Mouse (Mus musculus) heart, adult 9 months (tissue): ENCODE data around the gene Acly.
A peak's percentile ranks its signal among the peaks of the same experiment; 100 is the strongest.

Source experiments
- DNase-seq, 2 experiments: peaks; one replicate each; pipeline ENCODE4 v3.0.0; 2022; ENCODE audit warnings: low spot score in 2 of 2

The Acly gene

GRCm38 (mm10) chr11:100505997-100506396 lies 21.8 kb downstream of the Acly start:
- no peak for DNase-seq

GRCm38 (mm10) chr11:100504990-100505660 lies 22.7 kb downstream of the Acly start:
- no peak for DNase-seq

DNA sequence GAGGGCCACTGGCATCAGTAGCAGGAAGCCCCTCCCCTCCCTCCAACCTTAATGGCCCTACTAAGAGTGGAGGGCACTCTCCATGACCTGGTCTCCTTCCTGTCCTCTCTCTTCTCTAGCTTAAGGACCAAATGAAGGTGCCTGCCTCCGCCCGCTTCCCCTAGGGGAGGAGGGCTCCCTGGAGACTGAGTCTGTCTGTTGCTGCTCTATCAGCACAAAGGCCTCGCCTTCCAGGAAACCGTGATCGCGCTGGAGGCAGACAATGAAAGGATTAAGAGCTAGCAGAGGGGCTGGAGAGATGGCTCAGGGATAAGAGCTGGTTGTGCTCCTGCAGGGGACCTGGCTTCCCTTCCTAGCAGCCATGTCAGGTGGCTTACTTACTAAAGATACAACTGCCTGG lies 26.5 kb downstream of the Acly start:
- DNase-seq = no peak

- no peak for DNase-seq
These were observed 27.1 kb downstream of the Acly start for GRCm38 (mm10) chr11:100500651-100501050.

- no peak for DNase-seq
These were observed 27.6 kb downstream of the Acly start for GRCm38 (mm10) chr11:100500241-100500640.

- no peak for DNase-seq
These were observed 34.0 kb downstream of the Acly start for GRCm38 (mm10) chr11:100493771-100494170.

- no peak for DNase-seq
These were observed 36.8 kb downstream of the Acly start for GRCm38 (mm10) chr11:100490951-100491350.

- peak in 1 of 2 experiments; percentile 12 for DNase-seq
These were observed 41.8 kb downstream of the Acly start for GRCm38 (mm10) chr11:100485801-100486538.

GRCm38 (mm10) chr11:100484461-100484860 lies 43.3 kb downstream of the Acly start:
- no peak for DNase-seq

GRCm38 (mm10) chr11:100479152-100479551 lies 48.6 kb downstream of the Acly start:
- no peak for DNase-seq

DNA sequence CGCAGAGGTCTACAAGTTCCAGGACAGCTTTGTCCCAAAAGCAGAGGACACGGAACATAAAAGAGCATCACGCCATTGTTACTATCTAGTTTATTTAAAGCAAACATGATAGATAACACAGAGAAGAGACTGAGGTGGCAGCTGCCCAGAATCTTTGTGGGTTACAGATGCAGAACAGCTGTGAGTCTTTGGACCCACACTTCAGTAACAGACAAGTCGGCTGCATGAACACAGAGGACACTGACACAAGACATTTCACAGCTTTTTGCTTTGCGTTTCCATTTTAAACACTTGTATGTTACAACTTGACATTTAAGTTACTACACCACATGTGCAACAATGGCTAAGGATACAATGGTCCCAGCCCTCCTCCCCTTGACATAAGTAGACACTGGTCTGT lies 51.5 kb downstream of the Acly start:
- no peak for DNase-seq

- DNase-seq = no peak
These were observed 54.9 kb downstream of the Acly start for GRCm38 (mm10) chr11:100472935-100473295.

DNA sequence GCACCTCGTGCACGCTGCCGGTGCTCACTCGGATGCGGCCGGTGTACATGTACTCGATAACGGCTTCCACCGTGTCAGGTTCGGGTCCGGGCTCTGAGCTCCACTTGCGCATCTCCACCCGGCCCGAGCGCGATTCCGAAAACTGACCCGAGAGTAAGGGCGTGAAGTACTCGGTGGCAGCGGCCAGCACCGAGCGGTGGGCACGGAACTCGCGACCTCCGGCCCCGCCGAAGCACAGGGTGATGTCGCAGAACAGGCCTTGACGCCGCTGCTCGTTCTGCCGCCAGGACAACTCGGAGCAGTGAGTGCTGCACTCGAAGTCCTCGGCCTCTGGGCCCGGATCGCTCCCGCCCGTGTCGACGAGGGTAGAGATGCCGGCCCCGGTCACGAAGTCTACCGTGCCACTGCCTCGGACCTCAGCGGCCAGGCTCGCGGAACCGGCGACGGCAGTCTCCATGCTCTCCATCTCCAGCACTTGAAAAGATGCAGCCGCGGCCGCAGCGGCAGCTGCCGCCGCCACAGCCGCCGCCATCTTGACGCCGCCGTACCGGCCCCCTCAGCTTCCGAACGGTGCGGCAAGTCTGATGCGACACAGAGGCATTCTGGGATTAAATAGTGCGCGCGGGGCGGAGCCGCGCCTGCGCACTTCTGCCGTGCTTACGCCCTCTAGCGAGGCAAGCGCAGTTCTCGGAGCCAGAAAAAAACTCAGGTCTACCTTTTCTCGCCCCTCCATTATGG lies 55.4 kb downstream of the Acly start, which contains the start of gene Klhl11:
TSS of gene Klhl11 (minus strand) at position 545 of the 738 bp plus-strand sequence.
- peak; percentile 90 to 91 for DNase-seq

- DNase-seq = peak in 1 of 2 experiments; percentile 10
These were observed 56.2 kb downstream of the Acly start for GRCm38 (mm10) chr11:100471352-100472196.

GRCm38 (mm10) chr11:100465833-100466232 lies 62.0 kb downstream of the Acly start:
- no peak for DNase-seq

DNA sequence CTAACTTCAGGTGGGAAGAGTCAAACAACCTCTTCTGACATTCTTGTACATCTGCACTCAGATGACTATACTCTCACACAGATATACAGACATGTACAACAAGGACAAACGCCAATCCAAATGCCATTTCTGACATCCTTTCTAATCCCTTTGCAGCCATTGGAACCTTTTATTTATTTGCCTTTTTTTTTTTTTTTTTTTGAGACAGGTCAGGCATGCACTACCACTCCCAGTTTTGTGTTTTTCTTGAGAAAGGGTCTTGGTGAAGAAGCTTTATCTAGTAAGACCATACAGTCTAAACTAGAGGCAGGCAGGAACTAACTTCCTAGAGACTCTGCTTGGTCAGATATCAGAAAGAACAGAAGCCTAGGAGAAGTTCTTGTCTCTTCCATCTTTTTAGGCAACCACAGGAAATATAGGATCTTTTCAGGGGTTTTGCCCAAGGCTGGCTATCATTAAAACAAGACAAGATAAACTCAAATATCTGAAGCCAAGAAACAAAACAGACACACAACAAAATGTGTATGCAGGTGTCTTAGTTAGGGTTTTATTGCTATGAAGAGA lies 62.5 kb downstream of the Acly start:
- no peak for DNase-seq

DNA sequence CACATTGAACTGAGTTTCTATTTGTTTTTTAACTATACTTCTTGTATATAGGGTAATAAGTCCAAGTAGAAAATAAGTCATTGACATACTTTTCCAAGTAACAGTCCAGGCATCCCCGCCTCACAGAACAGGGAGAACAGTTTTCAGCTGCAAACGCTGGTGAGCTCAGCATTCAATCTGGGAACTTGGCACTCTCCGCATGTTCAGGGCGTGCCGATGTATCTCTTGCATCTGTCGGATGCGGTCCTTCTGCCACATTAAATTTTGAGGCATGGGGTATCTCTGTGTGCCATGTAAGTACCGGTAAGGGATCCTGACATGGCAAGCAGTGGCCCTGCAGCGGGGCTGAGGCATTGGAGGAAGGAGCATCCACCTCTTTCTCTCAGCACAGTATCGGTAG lies 65.1 kb downstream of the Acly start:
- no peak for DNase-seq

GRCm38 (mm10) chr11:100457711-100458110 lies 70.1 kb downstream of the Acly start:
- no peak for DNase-seq

GRCm38 (mm10) chr11:100457247-100457646 lies 70.6 kb downstream of the Acly start:
- no peak for DNase-seq

- no peak for DNase-seq
These were observed 85.2 kb downstream of the Acly start for GRCm38 (mm10) chr11:100442625-100443024.

GRCm38 (mm10) chr11:100441797-100442196 lies 86.0 kb downstream of the Acly start, which contains the start of the genes Nt5c3b and Klhl10:
TSS of gene Nt5c3b (minus strand) at chr11:100441808.
TSS of gene Klhl10 (plus strand) at chr11:100441917.
- no peak for DNase-seq
